Mouse (Mus musculus) hindbrain, embryonic 11.5 days (tissue): ENCODE measurements around the gene Lonrf2. TPM values are rescaled to one million over a fixed set of nuclear protein-coding genes. Genes with fewer than 3 reads are reported as not detected.

Source experiments
- ATAC-seq: fragments of 200-750 bp; cut with Nextera tagmentation; 2 replicates; pipeline ENCODE4 v1.8.0; 2017; ENCODE audit warnings: mild to moderate bottlenecking, moderate TSS enrichment, moderate library complexity; ENCODE audit not compliant: low FRiP score
- DNase-seq: peaks from one replicate; pipeline ENCODE4 v3.0.0-alpha.2; 2015; ENCODE audit warnings: low spot score
- H3K27ac ChIP-seq: fragments of 300-500 bp; sonication (generic); 2 replicates; pipeline ENCODE4 v1.5.1; 2014; ENCODE audit warnings: mild to moderate bottlenecking, low read depth, low read length
- H3K27me3 ChIP-seq: fragments of 300-500 bp; sonication (generic); 2 replicates; pipeline ENCODE4 v1.6.1; 2014; ENCODE audit warnings: mild to moderate bottlenecking, low read length, moderate library complexity, mixed read lengths; ENCODE audit not compliant: control insufficient read depth, insufficient read depth
- H3K36me3 ChIP-seq: fragments of 300-500 bp; sonication (generic); 2 replicates; pipeline ENCODE4 v1.6.1; 2014; ENCODE audit warnings: mild to moderate bottlenecking, low read length, moderate library complexity, mixed read lengths; ENCODE audit not compliant: control insufficient read depth, insufficient read depth
- H3K4me1 ChIP-seq: fragments of 300-500 bp; sonication (generic); replicated peaks from 2 replicates; pipeline ENCODE4 v1.6.1; 2014; ENCODE audit warnings: low read length, mixed read lengths; ENCODE audit not compliant: control insufficient read depth, insufficient read depth
- H3K4me2 ChIP-seq: fragments of 300-500 bp; sonication (generic); replicated peaks from 2 replicates; pipeline ENCODE4 v1.6.1; 2014; ENCODE audit warnings: mild to moderate bottlenecking, low read depth, low read length
- H3K4me3 ChIP-seq: fragments of 300-500 bp; sonication (generic); 2 replicates; pipeline ENCODE4 v1.5.1; 2014; ENCODE audit warnings: low read depth, low read length
- H3K9ac ChIP-seq: fragments of 300-500 bp; sonication (generic); 2 replicates; pipeline ENCODE4 v1.6.1; 2014; ENCODE audit warnings: low read depth, low read length
- H3K9me3 ChIP-seq: fragments of 300-500 bp; sonication (generic); 2 replicates; pipeline ENCODE4 v1.6.1; 2016; ENCODE audit warnings: low read length; ENCODE audit not compliant: control insufficient read depth
- WGBS: fragments of 180-500 bp; shearing (Covaris S2); extraction: QIAGEN DNeasy Blood & Tissue Kit; methylation state at CpG from one replicate; pipeline ENCODE4 v1.1.7; 2014; 5-methylcytosine and 5-hydroxymethylcytosine counted together
- polyA plus RNA-seq: library from polyadenylated mRNA; unstranded; fragments of >200 nt; fragmentation: Nextera tagmentation; extraction: Ambion mirVana; gene quantifications from 2 replicates; pipeline ENCODE4 v1.2.1, GENCODE M21; 2014

Lonrf2 gene
- polyA plus RNA-seq, 1 experiment from 2014 or later: 5.0 TPM

GRCm38 (mm10) chr1:38866242-38866641, 29.7 kb upstream of the Lonrf2 start:
- H3K36me3 ChIP-seq: no peaks in the 10 kb centered on the region; the same call in 1 of the 2 replicates
- H3K9ac ChIP-seq: no peak overlapping the region
- ATAC-seq (no peak), DNase-seq (no peak)
- no peak overlapping the region for H3K4me2 ChIP-seq
- no peaks in the 10 kb centered on the region for H3K4me1 ChIP-seq
- H3K4me3 ChIP-seq: no peak overlapping the region
- 90% methylated on average over 5 of the region's 5 CpGs for WGBS
- H3K27ac ChIP-seq: no peak overlapping the region
- H3K9me3 ChIP-seq: no peaks in the 10 kb centered on the region
- H3K27me3 ChIP-seq: no peaks in the 10 kb centered on the region

DNA sequence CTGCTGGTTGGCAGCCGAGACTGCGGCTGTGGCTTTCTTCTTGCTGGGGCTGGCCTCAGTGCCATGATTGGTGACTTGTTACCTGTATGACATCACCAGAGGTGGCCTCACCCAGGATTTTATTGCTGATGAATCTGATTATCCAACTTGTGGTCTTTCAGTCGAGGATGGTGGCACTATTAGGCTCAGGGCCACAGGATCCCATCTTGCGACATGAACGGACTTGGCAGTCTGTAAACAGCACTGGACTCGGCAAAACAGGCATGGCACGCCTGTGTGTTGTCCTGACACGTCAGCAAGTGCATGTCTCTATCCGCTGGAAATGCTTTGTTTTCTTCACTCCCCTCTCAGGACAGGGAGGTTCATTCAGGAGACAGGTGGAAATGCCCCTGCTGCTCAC, 27.8 kb upstream of the Lonrf2 start:
- no peak for DNase-seq
- ATAC-seq: no peak
- WGBS: 85% methylated on average over 9 of the region's 9 CpGs

DNA sequence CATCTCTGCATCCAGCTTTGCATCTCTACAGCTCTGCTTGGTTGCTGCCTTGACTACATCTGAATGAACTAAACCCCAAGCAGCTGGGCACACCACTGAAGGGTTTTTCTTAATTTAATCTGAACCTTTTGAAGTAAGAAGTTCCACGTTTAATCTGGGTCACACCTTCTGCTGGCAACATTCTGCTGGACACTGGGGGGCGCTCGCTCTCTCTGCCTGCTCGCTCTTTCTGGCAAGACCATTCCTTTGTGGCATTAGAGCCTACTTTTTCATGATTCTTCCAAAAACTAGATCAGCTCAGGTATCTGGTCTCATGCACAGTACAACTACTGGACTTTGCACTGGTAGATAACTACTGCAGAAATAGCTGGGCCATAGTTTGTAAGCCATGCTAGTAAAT, 25.7 kb upstream of the Lonrf2 start:
- H3K27me3 ChIP-seq: no peaks in the 10 kb centered on the region
- peak; percentile 40 for DNase-seq
- no peaks in the 10 kb centered on the region for H3K4me1 ChIP-seq
- H3K4me2 ChIP-seq: no peak overlapping the region
- H3K9me3 ChIP-seq: no peaks in the 10 kb centered on the region
- no peak for ATAC-seq
- H3K27ac ChIP-seq: no peak overlapping the region
- H3K36me3 ChIP-seq: no peaks in the 10 kb centered on the region
- H3K9ac ChIP-seq: no peak overlapping the region
- no peak overlapping the region for H3K4me3 ChIP-seq
- 25% methylated on average over 4 of the region's 4 CpGs for WGBS

More for the DNA sequence above, 27.8 kb upstream of the Lonrf2 start:
- no peaks in the 10 kb centered on the region; the same call in 1 of the 2 replicates for H3K36me3 ChIP-seq
- no peak overlapping the region for H3K4me2 ChIP-seq
- no peaks in the 10 kb centered on the region for H3K4me1 ChIP-seq
- no peak overlapping the region for H3K27ac ChIP-seq
- no peaks in the 10 kb centered on the region for H3K27me3 ChIP-seq
- H3K9me3 ChIP-seq: no peaks in the 10 kb centered on the region
- no peak overlapping the region for H3K9ac ChIP-seq
- no peak overlapping the region for H3K4me3 ChIP-seq

DNA sequence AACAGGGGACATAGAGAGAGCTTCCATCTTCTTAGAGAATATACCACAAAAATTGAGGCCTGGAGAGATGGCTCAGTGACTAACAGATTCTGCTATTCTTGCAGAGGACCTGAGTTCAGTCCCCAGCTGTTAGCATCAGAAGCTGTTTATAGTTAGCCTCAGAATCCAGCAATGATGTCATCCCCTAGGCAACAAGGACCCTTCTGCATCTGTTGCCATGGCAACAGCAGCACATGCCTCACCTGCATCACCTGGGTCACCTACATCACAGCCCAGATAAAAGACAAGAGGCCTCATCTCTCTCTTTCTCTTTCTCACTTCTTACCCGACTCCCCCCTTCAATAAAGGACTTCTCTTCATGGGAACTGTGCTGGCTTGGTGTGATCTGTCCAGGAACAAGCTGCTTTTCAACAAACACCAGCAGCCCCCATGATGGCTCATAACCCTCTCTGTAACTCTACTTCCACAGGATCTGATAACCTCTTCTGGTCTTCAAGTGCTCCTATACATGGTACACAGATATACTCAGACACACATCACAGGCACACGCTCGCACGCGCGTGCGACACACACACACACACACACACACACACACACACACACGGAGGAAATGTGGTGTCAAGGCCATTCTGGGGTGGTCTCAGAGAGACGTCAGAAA, 24.5 kb upstream of the Lonrf2 start:
- H3K27me3 ChIP-seq: no peaks in the 10 kb centered on the region
- H3K27ac ChIP-seq: no peak overlapping the region
- ATAC-seq (no peak), DNase-seq (no peak)
- H3K9me3 ChIP-seq: no peaks in the 10 kb centered on the region
- H3K4me3 ChIP-seq: no peak overlapping the region
- no peak overlapping the region for H3K4me2 ChIP-seq
- H3K36me3 ChIP-seq: no peaks in the 10 kb centered on the region
- 91% methylated on average over 9 of the region's 9 CpGs for WGBS
- H3K9ac ChIP-seq: no peak overlapping the region
- no peaks in the 10 kb centered on the region for H3K4me1 ChIP-seq

DNA sequence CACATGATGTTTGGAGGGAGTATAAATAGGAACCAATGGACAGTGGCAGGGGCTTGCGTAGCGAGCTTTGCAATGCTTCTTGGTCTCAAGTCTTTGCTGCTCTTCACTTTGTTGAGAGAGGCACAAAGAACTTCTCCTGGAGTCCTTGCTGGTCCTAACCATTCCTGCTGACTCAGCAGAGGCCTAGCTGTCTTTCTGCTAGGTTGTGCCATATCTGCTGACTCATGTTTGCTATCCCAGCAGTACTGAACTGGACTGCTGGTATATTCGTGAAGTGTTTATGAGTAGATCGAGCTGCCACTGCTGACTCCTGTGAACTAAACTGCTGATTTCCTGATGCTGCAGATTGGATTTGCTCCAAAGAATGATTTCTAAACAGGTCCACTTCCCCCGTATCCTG, 23.7 kb upstream of the Lonrf2 start:
- Histone ChIP-seq H3K27ac (no peak overlapping the region), H3K9me3 (no peaks in the 10 kb centered on the region), H3K9ac (no peak overlapping the region), H3K36me3 (no peaks in the 10 kb centered on the region), H3K4me2 (no peak overlapping the region), H3K27me3 (0 out of 2 replicates have a peak, but pooled peaks cover 2% of the 10 kb centered on the region), H3K4me3 (no peak overlapping the region), H3K4me1 (no peaks in the 10 kb centered on the region)
- DNase-seq (no peak), ATAC-seq (no peak)
- 85% methylated on average over 5 of the region's 5 CpGs for WGBS

DNA sequence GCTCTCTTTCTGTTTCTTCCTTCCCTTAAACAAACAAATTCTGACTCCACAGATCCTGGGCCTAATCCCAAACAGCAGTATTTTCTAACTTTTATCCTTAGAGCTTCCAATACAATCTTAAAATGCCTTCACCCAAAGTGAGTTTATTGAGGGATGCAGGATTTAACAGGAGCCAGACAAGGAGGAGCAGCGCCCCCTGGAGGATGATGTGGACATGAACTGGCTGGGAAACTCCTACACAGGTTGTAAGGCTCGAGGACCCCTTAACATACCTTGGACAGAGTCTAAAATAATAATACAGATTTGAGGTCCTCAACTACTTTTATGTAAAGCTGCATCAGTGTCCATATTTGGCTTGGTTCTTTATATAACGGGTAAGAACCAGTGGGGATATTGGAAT, 19.7 kb upstream of the Lonrf2 start:
- Histone ChIP-seq H3K27ac (no peak overlapping the region), H3K4me1 (no peaks in the 10 kb centered on the region), H3K36me3 (no peaks in the 10 kb centered on the region), H3K9ac (no peak overlapping the region), H3K27me3 (peaks cover 6% of the 10 kb centered on the region; the same call in 1 of the 2 replicates), H3K4me3 (no peak overlapping the region), H3K4me2 (no peak overlapping the region), H3K9me3 (no peaks in the 10 kb centered on the region)
- WGBS: 12% methylated on average over 3 of the region's 3 CpGs
- peak; percentile 88 for DNase-seq
- no peak for ATAC-seq

GRCm38 (mm10) chr1:38852250-38852649, 15.7 kb upstream of the Lonrf2 start:
- no peak for DNase-seq
- 74% methylated on average over 2 of the region's 2 CpGs for WGBS
- Histone ChIP-seq H3K9me3 (no peaks in the 10 kb centered on the region), H3K9ac (no peak overlapping the region), H3K36me3 (no peaks in the 10 kb centered on the region), H3K4me3 (no peak overlapping the region), H3K27me3 (peaks cover 8% of the 10 kb centered on the region; the same call in 1 of the 2 replicates), H3K4me1 (no peaks in the 10 kb centered on the region), H3K4me2 (no peak overlapping the region), H3K27ac (no peak overlapping the region)
- no peak for ATAC-seq

- 89% methylated on average over 2 of the region's 2 CpGs for WGBS
- H3K4me3 ChIP-seq: no peak overlapping the region
- H3K27ac ChIP-seq: no peak overlapping the region
- H3K36me3 ChIP-seq: no peaks in the 10 kb centered on the region
- no peak overlapping the region for H3K4me2 ChIP-seq
- H3K9ac ChIP-seq: no peak overlapping the region
- DNase-seq (no peak), ATAC-seq (no peak)
- H3K9me3 ChIP-seq: no peaks in the 10 kb centered on the region
- H3K27me3 ChIP-seq: peaks cover 6% of the 10 kb centered on the region; the same call in 1 of the 2 replicates
- H3K4me1 ChIP-seq: no peaks in the 10 kb centered on the region
Measured at GRCm38 (mm10) chr1:38850650-38851049, 14.1 kb upstream of the Lonrf2 start.
